Mouse (Mus musculus) mouse embryonic stem cell (cell line): ENCODE measurements around the gene Upp1.
"Not testable (repeated sequence)": the region's sequence is repeated elsewhere in the genome, so short reads cannot be mapped to it uniquely, and the experiment has no call there.

Source experiments
- in situ Hi-C, 2 experiments: fragments of 300-500 bp; cut with MboI; formaldehyde crosslinking; loops; 1 replicate in 1 of 2; 3 replicates in 1 of 2; pipeline ENCODE4 v1.14.3; 2019 to 2020; ENCODE audit warnings: low sequenced_read_pairs in 2 of 2, low pct_unique_long_range_greater_than_20kb in 1 of 2, mixed read lengths in 1 of 2; ENCODE audit not compliant: unreplicated experiment in 1 of 2

Gene Upp1

GRCm38 (mm10) chr11:9146115-9146514, 28.2 kb downstream of the Upp1 start:
- in situ Hi-C loops = no loop called here

DNA sequence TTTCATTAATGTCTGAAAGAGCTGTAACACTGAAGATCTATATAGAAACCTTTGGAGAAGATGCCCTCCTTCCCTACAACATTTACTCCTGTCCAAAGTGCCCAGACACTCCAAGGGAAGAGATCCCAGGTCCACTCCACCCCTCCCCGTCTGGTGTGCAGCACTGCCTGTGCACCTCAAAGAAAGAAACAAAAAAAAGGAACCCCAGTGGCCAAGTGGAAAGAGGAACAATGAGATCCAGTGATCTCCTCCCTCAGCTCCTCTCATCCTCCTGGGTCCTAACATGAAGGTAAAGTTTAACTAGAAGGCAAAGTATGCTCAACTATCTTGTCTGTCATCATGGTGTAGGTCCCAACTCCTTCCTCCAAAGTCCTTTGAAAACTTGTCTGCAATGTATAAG, 28.8 kb downstream of the Upp1 start:
- in situ Hi-C loops = no loop called here

DNA sequence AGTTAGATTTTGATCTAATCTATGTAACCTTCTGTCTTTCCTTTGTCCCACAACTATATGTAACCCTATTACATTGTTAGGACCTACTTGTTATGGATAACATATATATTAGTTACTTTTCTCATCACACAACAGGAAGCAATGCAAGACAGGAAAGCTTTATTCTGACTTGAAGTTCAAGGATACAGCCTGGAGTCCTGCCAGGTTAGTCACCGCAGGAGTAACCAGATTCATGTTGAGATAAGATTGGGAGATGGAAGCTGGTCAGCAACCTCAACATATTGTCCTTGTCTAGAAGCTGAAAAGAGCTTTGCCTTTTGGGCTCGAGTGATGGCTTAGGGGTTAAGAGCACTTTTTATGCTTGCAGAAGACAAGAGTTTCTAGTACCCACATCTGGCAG, 30.3 kb downstream of the Upp1 start:
- in situ Hi-C loops = no loop called here

GRCm38 (mm10) chr11:9150403-9150802, 32.5 kb downstream of the Upp1 start:
- in situ Hi-C loops = not testable (repeated sequence)

GRCm38 (mm10) chr11:9159953-9160352, 42.0 kb downstream of the Upp1 start:
- in situ Hi-C loops = no loop called here

GRCm38 (mm10) chr11:9167331-9167730, 49.4 kb downstream of the Upp1 start:
- in situ Hi-C loops = no loop called here

- in situ Hi-C loops = no loop called here
Observed at GRCm38 (mm10) chr11:9181477-9181876, 63.6 kb downstream of the Upp1 start.
